In the genomic region with DNA sequence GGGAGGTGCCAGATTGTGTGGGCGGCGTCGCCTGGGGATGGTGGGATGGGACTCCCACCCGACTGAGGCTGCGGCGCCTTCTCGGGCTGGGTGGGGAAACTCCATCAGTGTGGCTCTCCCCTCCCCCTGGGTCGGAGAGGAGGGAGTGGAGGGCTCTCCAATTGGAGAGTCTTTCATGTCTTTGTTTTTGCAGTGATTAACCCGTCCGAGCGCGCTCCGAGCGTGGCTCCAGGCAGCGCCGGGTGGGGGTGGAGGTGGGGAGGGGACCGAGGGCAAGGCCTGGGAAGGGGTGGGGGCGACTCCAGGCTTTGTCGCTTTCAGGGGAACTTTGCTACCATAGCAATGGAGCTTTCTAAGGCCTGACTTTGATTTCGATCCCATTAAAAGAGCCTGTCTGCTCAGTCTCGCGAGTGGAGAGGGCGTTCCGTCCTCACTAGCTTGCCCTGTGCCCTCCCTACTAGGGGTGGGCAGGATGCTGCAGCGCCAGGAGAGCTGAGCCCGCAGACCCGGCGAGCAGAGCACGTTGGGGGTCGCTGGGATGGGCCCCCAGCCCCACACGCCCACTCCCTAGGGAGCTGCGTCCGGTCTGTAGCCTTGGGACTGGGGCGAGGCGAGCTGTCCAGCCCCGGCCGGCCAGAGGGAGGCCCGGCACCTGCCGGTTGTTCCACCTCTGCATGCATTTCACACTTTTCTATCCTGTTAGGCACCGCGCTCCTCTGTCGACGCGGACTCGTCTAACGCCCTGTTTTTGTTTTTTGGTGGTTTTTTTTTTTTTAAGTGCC, we compare ENCODE assay signal across 7 mouse cellular contexts. TPM values are rescaled to one million over a fixed set of nuclear protein-coding genes. Genes with fewer than 3 reads are reported as not detected.
DNase-seq lines count a peak whose midpoint lies in the region; ATAC-seq and TF ChIP-seq lines count a peak whose summit lies in the region.

No protein-coding gene starts in this region.

- H3K27me3 ChIP-seq in lung, embryonic 14.5 days (ENCODE audit: insufficient read depth, low read length), result peaks cover 44% of the 10 kb centered on the region
- peaks cover 53% of the 10 kb centered on the region for H3K27me3 ChIP-seq in intestine, postnatal 0 days (replicated peaks; ENCODE audit: control insufficient read depth, insufficient read depth, low read length)
- H3K27me3 ChIP-seq in neural tube, embryonic 12.5 days (replicated peaks), result peaks cover 82% of the 10 kb centered on the region

- peak overlapping the region; percentile 41 for H3K4me3 ChIP-seq in lung, embryonic 14.5 days (ENCODE audit: low read depth, low read length)
- peak overlapping the region; percentile 27 for H3K4me3 ChIP-seq in embryonic fibroblast, embryonic 13.5 days (ENCODE audit: insufficient read depth, low read length)
- peak overlapping the region; percentile 23 for H3K4me3 ChIP-seq in intestine, postnatal 0 days (ENCODE audit: low read depth, low read length)
- H3K4me3 ChIP-seq in neural tube, embryonic 12.5 days, result peak overlapping the region; percentile 34

- peaks cover 11% of the 10 kb centered on the region for H3K4me1 ChIP-seq in lung, embryonic 14.5 days (ENCODE audit: insufficient read depth)
- no peaks in the 10 kb centered on the region for H3K4me1 ChIP-seq in embryonic fibroblast, embryonic 13.5 days (ENCODE audit: control insufficient read depth, insufficient read depth, low read length)
- H3K4me1 ChIP-seq in intestine, postnatal 0 days (replicated peaks; ENCODE audit: control insufficient read depth, insufficient read depth, low read length), result no peaks in the 10 kb centered on the region
- peaks cover 38% of the 10 kb centered on the region for H3K4me1 ChIP-seq in neural tube, embryonic 12.5 days

- peak; percentile 56 for DNase-seq in lung, embryonic 14.5 days
- DNase-seq in lung, postnatal 36 days, result no peak
- DNase-seq in gastrocnemius, postnatal 25 days, result no peak
- DNase-seq in yolk sac, embryonic 10.5 days (ENCODE audit: low spot score), result no peak

- no peak overlapping the region for H3K27ac ChIP-seq in lung, embryonic 14.5 days (ENCODE audit: low read depth)
- no peak overlapping the region for H3K27ac ChIP-seq in embryonic fibroblast, embryonic 13.5 days (ENCODE audit: insufficient read depth, low read length)
- H3K27ac ChIP-seq in intestine, postnatal 0 days (ENCODE audit: low read depth, low read length), result no peak overlapping the region
- H3K27ac ChIP-seq in neural tube, embryonic 12.5 days, result no peak overlapping the region; the same call in 1 of the 2 replicates

- no peak for TF ChIP-seq CTCF in lung, embryonic 14.5 days (IDR thresholded peaks at IDR 0.05; ENCODE audit: low read depth)
- TF ChIP-seq CTCF in embryonic fibroblast, embryonic 13.5 days (IDR thresholded peaks at IDR 0.05; ENCODE audit: borderline replicate concordance, insufficient read depth, low read length), result no peak
- TF ChIP-seq CTCF in intestine, postnatal 0 days (IDR thresholded peaks at IDR 0.05; ENCODE audit: low read depth), result no peak

- peak; percentile 68 for ATAC-seq in lung, embryonic 14.5 days (ENCODE audit: insufficient read depth)
- no peak for ATAC-seq in intestine, postnatal 0 days
- peak; percentile 71 for ATAC-seq in neural tube, embryonic 12.5 days (ENCODE audit: low FRiP score, low read depth)

- no peaks in the 10 kb centered on the region for H3K9me3 ChIP-seq in lung, embryonic 14.5 days (ENCODE audit: low read depth, low read length)
- no peaks in the 10 kb centered on the region for H3K9me3 ChIP-seq in intestine, postnatal 0 days (ENCODE audit: control insufficient read depth)
- no peaks in the 10 kb centered on the region for H3K9me3 ChIP-seq in neural tube, embryonic 12.5 days

- H3K36me3 ChIP-seq in lung, embryonic 14.5 days (ENCODE audit: insufficient read depth), result no peaks in the 10 kb centered on the region
- H3K36me3 ChIP-seq in intestine, postnatal 0 days (ENCODE audit: control insufficient read depth, insufficient read depth), result no peaks in the 10 kb centered on the region
- H3K36me3 ChIP-seq in neural tube, embryonic 12.5 days, result no peaks in the 10 kb centered on the region

- peak overlapping the region; percentile 85 for H3K4me2 ChIP-seq in lung, embryonic 14.5 days
- peak overlapping the region; percentile 59 for H3K4me2 ChIP-seq in intestine, postnatal 0 days (replicated peaks; ENCODE audit: low read depth)
- peak overlapping the region; percentile 83 for H3K4me2 ChIP-seq in neural tube, embryonic 12.5 days (replicated peaks)

- under 1% methylated on average over 46 of the region's 46 CpGs for WGBS in lung, embryonic 14.5 days
- WGBS in intestine, postnatal 0 days, result under 1% methylated on average over 46 of the region's 46 CpGs
- WGBS in neural tube, embryonic 12.5 days, result under 1% methylated on average over 46 of the region's 46 CpGs

- peak overlapping the region; percentile 38 for H3K9ac ChIP-seq in lung, embryonic 14.5 days
- no peak overlapping the region for H3K9ac ChIP-seq in intestine, postnatal 0 days (ENCODE audit: low read depth, low read length)
- peak overlapping the region; percentile 64; the same call in 1 of the 2 replicates for H3K9ac ChIP-seq in neural tube, embryonic 12.5 days

- no peak for TF ChIP-seq POLR2A in embryonic fibroblast, embryonic 13.5 days (IDR thresholded peaks at IDR 0.05; ENCODE audit: low read depth, low read length)

RNA-seq across cellular contexts. Expression of a gene that starts 30.6 kb away (rescaled TPM):
- polyA plus RNA-seq in lung, embryonic 14.5 days (2014; fragmentation: Nextera tagmentation; extraction: Ambion mirVana), result not detected in 2 replicates
- not detected in 2 replicates for polyA plus RNA-seq in embryonic fibroblast, embryonic 13.5 days (2011; ENCODE audit: insufficient read length, low read depth, missing spikeins)
- polyA plus RNA-seq in intestine, postnatal 0 days (2015; fragmentation: Nextera tagmentation; extraction: Ambion mirVana), result not detected in 2 replicates
- polyA plus RNA-seq in neural tube, embryonic 12.5 days (2016; fragmentation: Nextera tagmentation; extraction: Ambion mirVana), result 36.5 and 39.9 TPM in 2 replicates
- total RNA-seq in gastrocnemius, postnatal 25 days (2021), result not detected

RNA-seq across cellular contexts. Expression of a gene that starts 42.6 kb away (rescaled TPM):
- polyA plus RNA-seq in lung, embryonic 14.5 days (2014; fragmentation: Nextera tagmentation; extraction: Ambion mirVana), result 0.85 and 1.0 TPM in 2 replicates
- not detected in 2 replicates for polyA plus RNA-seq in embryonic fibroblast, embryonic 13.5 days (2011; ENCODE audit: insufficient read length, low read depth, missing spikeins)
- polyA plus RNA-seq in intestine, postnatal 0 days (2015; fragmentation: Nextera tagmentation; extraction: Ambion mirVana), result 3.3 and 3.4 TPM in 2 replicates
- polyA plus RNA-seq in neural tube, embryonic 12.5 days (2016; fragmentation: Nextera tagmentation; extraction: Ambion mirVana), result 1.4 TPM in 2 replicates
- total RNA-seq in gastrocnemius, postnatal 25 days (2021), result under 1 TPM; 0.21 to 0.36 TPM

Comparison
In these comparisons a context has a peak if more than half of its experiments do, and no peak if none do; other contexts are left out.
1. RNA of a gene that starts 30.6 kb away (polyA plus RNA-seq): 36.5 to 39.9 TPM in neural tube, embryonic 12.5 days; not detected in lung, embryonic 14.5 days, not detected in embryonic fibroblast, embryonic 13.5 days and not detected in intestine, postnatal 0 days; every median in the first group is over 10 times any median in the second.
2. Peak in every context shown above with its lines, with median percentiles within 50 percentile points of each other: H3K4me2 ChIP-seq and H3K4me3 ChIP-seq.